Comparison of ENCODE assay signal across 11 mouse cellular contexts in the genomic region with DNA sequence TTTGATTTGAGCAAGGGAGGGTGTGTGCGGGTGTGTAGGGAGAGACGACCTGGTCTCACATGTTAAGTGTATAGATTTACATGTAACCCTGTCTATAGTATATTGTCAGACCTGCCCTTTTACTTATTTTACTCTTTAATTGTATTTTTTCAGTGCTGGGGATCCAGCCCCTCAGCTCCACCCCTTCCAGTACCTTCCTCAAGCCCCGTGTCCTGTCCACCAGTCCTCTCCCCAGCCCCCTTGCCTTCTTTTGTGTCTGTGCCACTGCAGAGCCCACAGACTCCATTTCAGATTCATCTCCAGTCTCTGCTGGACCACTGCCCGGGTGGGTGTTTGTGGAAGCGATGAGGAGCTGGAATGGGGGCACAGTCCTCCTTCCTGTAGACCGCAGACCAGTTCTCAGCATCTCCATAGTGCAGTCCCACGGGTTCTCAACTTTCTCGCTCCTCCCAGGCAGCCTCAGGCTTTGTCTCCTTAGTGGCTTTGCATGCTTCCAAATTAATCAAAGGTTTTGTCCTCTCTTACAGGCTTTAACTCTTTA. TPM values are rescaled to one million over a fixed set of nuclear protein-coding genes. Genes with fewer than 3 reads are reported as not detected.
DNase-seq lines count a peak whose midpoint lies in the region; ATAC-seq and TF ChIP-seq lines count a peak whose summit lies in the region.
"Had no signal": no experiment of that assay in that cellular context is flagged by ENCODE, and none has a peak within 500 bp of the region (broad histone marks: within the 10 kb centered on the region; RNA-seq: fewer than 3 reads in every experiment).

No protein-coding gene starts in this region.

- peak; percentile 83 for DNase-seq in left cerebral cortex, postnatal 4 days
- no peak for DNase-seq in left cerebral cortex, adult 2 months (ENCODE audit: extremely low spot score in 1 of 2, low spot score in 2 of 2)
- no peak for DNase-seq in forebrain, embryonic 10.5 days (ENCODE audit: extremely low spot score, low spot score)
- no peak for DNase-seq in hindbrain, embryonic 10.5 days (ENCODE audit: low spot score)
- DNase-seq in retina, embryonic 14.5 days (ENCODE audit: low spot score): no peak
- DNase-seq in left cerebral cortex, adult 8-10 months (ENCODE audit: low spot score in 2 of 2): no peak
- no peak for DNase-seq in liver, postnatal 0 days
- DNase-seq: layer of hippocampus, postnatal 36 days had no signal

- peaks cover 91% of the 10 kb centered on the region for H3K4me1 ChIP-seq in forebrain, embryonic 10.5 days
- peaks cover 93% of the 10 kb centered on the region for H3K4me1 ChIP-seq in hindbrain, embryonic 10.5 days (replicated peaks)
- H3K4me1 ChIP-seq in midbrain, embryonic 16.5 days (ENCODE audit: control insufficient read depth, insufficient read depth, low read length): peaks cover 40% of the 10 kb centered on the region
- H3K4me1 ChIP-seq in liver, postnatal 0 days (ENCODE audit: insufficient read depth): peaks cover 20% of the 10 kb centered on the region

- no peak overlapping the region for H3K4me2 ChIP-seq in midbrain, embryonic 16.5 days (ENCODE audit: low read length)
- no peak overlapping the region for H3K4me2 ChIP-seq in liver, postnatal 0 days (ENCODE audit: low read depth, low read length)

- H3K27ac ChIP-seq in left cerebral cortex, adult 2 months: no peak overlapping the region
- peak overlapping the region; percentile 90 for H3K27ac ChIP-seq in forebrain, embryonic 10.5 days
- H3K27ac ChIP-seq in hindbrain, embryonic 10.5 days: peak overlapping the region; percentile 89
- peak overlapping the region; percentile 55 for H3K27ac ChIP-seq in midbrain, embryonic 16.5 days (ENCODE audit: low read length)
- no peak overlapping the region for H3K27ac ChIP-seq in liver, postnatal 0 days (ENCODE audit: low read depth)

- H3K4me3 ChIP-seq in left cerebral cortex, adult 2 months: no peak overlapping the region
- no peak overlapping the region; the same call in 1 of the 2 replicates for H3K4me3 ChIP-seq in forebrain, embryonic 10.5 days
- no peak overlapping the region for H3K4me3 ChIP-seq in hindbrain, embryonic 10.5 days
- H3K4me3 ChIP-seq in midbrain, embryonic 16.5 days (ENCODE audit: low read depth, low read length): no peak overlapping the region
- no peak overlapping the region for H3K4me3 ChIP-seq in liver, postnatal 0 days (ENCODE audit: low read depth, low read length)
- H3K4me3 ChIP-seq: megakaryocyte, embryonic 14.5 days had no signal

- no peak for ATAC-seq in midbrain, embryonic 16.5 days
- ATAC-seq in liver, postnatal 0 days: no peak
- ATAC-seq: Patski had no signal

- peaks cover 9% of the 10 kb centered on the region for H3K36me3 ChIP-seq in forebrain, embryonic 10.5 days (replicated peaks)
- peaks cover 9% of the 10 kb centered on the region; the same call in 1 of the 2 replicates for H3K36me3 ChIP-seq in hindbrain, embryonic 10.5 days
- H3K36me3 ChIP-seq in midbrain, embryonic 16.5 days (ENCODE audit: control insufficient read depth, insufficient read depth, low read length): no peaks in the 10 kb centered on the region
- H3K36me3 ChIP-seq in liver, postnatal 0 days (replicated peaks; ENCODE audit: insufficient read depth, low read length): no peaks in the 10 kb centered on the region

- TF ChIP-seq CTCF in left cerebral cortex, adult 2 months (IDR thresholded peaks at IDR 0.05): no peak
- no peak for TF ChIP-seq CTCF in liver, postnatal 0 days (IDR thresholded peaks at IDR 0.05; ENCODE audit: low read depth)

- 44% methylated on average over 8 of the region's 8 CpGs for WGBS in forebrain, embryonic 10.5 days
- WGBS in hindbrain, embryonic 10.5 days: 41% methylated on average over 8 of the region's 8 CpGs
- WGBS in midbrain, embryonic 16.5 days: 18% methylated on average over 8 of the region's 8 CpGs
- 80% methylated on average over 8 of the region's 8 CpGs for WGBS in liver, postnatal 0 days (ENCODE audit: insufficient replicate concordance)

- H3K27me3 ChIP-seq in forebrain, embryonic 10.5 days (ENCODE audit: poor library complexity, severe bottlenecking): no peaks in the 10 kb centered on the region
- no peaks in the 10 kb centered on the region for H3K27me3 ChIP-seq in hindbrain, embryonic 10.5 days (ENCODE audit: insufficient read depth, poor library complexity, severe bottlenecking)
- H3K27me3 ChIP-seq in midbrain, embryonic 16.5 days (ENCODE audit: control insufficient read depth, insufficient read depth, low read depth, low read length): no peaks in the 10 kb centered on the region
- H3K27me3 ChIP-seq in liver, postnatal 0 days (ENCODE audit: insufficient read depth, low read length): no peaks in the 10 kb centered on the region
- H3K27me3 ChIP-seq: megakaryocyte, embryonic 14.5 days; Patski had no signal

- no peaks in the 10 kb centered on the region for H3K9me3 ChIP-seq in forebrain, embryonic 10.5 days
- H3K9me3 ChIP-seq in hindbrain, embryonic 10.5 days: no peaks in the 10 kb centered on the region
- no peaks in the 10 kb centered on the region for H3K9me3 ChIP-seq in midbrain, embryonic 16.5 days (replicated peaks; ENCODE audit: control insufficient read depth, low read length, poor library complexity, severe bottlenecking)
- H3K9me3 ChIP-seq in liver, postnatal 0 days (ENCODE audit: low read length): no peaks in the 10 kb centered on the region
- H3K9me3 ChIP-seq: megakaryocyte, embryonic 14.5 days had no signal

- TF ChIP-seq EP300 in liver, postnatal 0 days (IDR thresholded peaks at IDR 0.05; ENCODE audit: low read depth): no peak

- H3K9ac ChIP-seq in midbrain, embryonic 16.5 days (ENCODE audit: low read depth, low read length): no peak overlapping the region
- H3K9ac ChIP-seq in liver, postnatal 0 days (replicated peaks): no peak overlapping the region

- intact Hi-C loops in left cerebral cortex, postnatal 4 days (cut with DNase I): no loop called here
- intact Hi-C loops in left cerebral cortex, adult 2 months (cut with DNase I): no loop called here

RNA-seq across cellular contexts. Expression of a gene that starts 37.1 kb away (rescaled TPM):
- total RNA-seq in left cerebral cortex, postnatal 4 days (2021): 100 to 1,000 TPM; 208 to 215 TPM
- 100 to 1,000 TPM; 247 to 298 TPM for total RNA-seq in left cerebral cortex, adult 2 months (2021)
- polyA plus RNA-seq in forebrain, embryonic 10.5 days (2016; fragmentation: Nextera tagmentation; extraction: Ambion mirVana): 24.7 and 27.4 TPM in 2 replicates
- polyA plus RNA-seq in hindbrain, embryonic 10.5 days (2016; fragmentation: Nextera tagmentation; extraction: Ambion mirVana): 24.1 and 33.1 TPM in 2 replicates
- 53.8 and 60.6 TPM in 2 replicates for polyA plus RNA-seq in midbrain, embryonic 16.5 days (2015; fragmentation: Nextera tagmentation; extraction: Ambion mirVana)
- 100 to 1,000 TPM; 206 to 233 (median 225) TPM for total RNA-seq in left cerebral cortex, adult 8-10 months (2022)
- 4.9 and 5.1 TPM in 2 replicates for polyA plus RNA-seq in liver, postnatal 0 days (2015; fragmentation: Nextera tagmentation; extraction: Ambion mirVana)

RNA-seq across cellular contexts. Expression of a gene that starts 57.4 kb away (rescaled TPM):
- 1 to 10 TPM; 7.9 to 8.0 TPM for total RNA-seq in left cerebral cortex, postnatal 4 days (2021)
- total RNA-seq in left cerebral cortex, adult 2 months (2021): 1 to 10 TPM; 9.2 to 9.9 TPM
- polyA plus RNA-seq in forebrain, embryonic 10.5 days (2016; fragmentation: Nextera tagmentation; extraction: Ambion mirVana): 156 and 164 TPM in 2 replicates
- polyA plus RNA-seq in hindbrain, embryonic 10.5 days (2016; fragmentation: Nextera tagmentation; extraction: Ambion mirVana): 123 and 131 TPM in 2 replicates
- 102 and 112 TPM in 2 replicates for polyA plus RNA-seq in midbrain, embryonic 16.5 days (2015; fragmentation: Nextera tagmentation; extraction: Ambion mirVana)
- total RNA-seq in left cerebral cortex, adult 8-10 months (2022): 10 to 100 TPM in 1 of 4 experiments, 1 to 10 TPM in 3; 7.7 to 10.4 (median 9.2) TPM
- 23.2 and 25.4 TPM in 2 replicates for polyA plus RNA-seq in liver, postnatal 0 days (2015; fragmentation: Nextera tagmentation; extraction: Ambion mirVana)

Comparison
In these comparisons a context has a peak if more than half of its experiments do, and no peak if none do; other contexts are left out.
1. H3K27ac ChIP-seq: peak in forebrain, embryonic 10.5 days (single experiment), hindbrain, embryonic 10.5 days (single experiment) and midbrain, embryonic 16.5 days (single experiment); none in left cerebral cortex, adult 2 months (single experiment) and liver, postnatal 0 days (single experiment).